Mouse (Mus musculus) liver, embryonic 14.5 days (tissue): Measurements from ENCODE around the gene 4930435E12Rik. TPM values are rescaled to one million over a fixed set of nuclear protein-coding genes. Genes with fewer than 3 reads are reported as not detected.

Experiments used
- ATAC-seq: fragments of 200-750 bp; cut with Nextera tagmentation; 2 replicates; pipeline ENCODE4 v1.8.0; 2017; ENCODE audit warnings: moderate number of reproducible peaks, mild to moderate bottlenecking, moderate library complexity; ENCODE audit not compliant: insufficient read depth
- DNase-seq, 3 experiments: peaks; one replicate each; pipeline ENCODE4 v3.0.0-alpha.2; 2012 to 2013; ENCODE audit warnings: low read depth in 3 of 3, low spot score in 3 of 3
- H3K27ac ChIP-seq: fragments of 300-500 bp; sonication (generic); 2 replicates; pipeline ENCODE4 v1.5.1; 2014; ENCODE audit warnings: moderate library complexity, mild to moderate bottlenecking, control low read depth, inconsistent platforms
- H3K27me3 ChIP-seq: fragments of 300-500 bp; sonication (generic); 2 replicates; pipeline ENCODE4 v1.6.1; 2014; ENCODE audit warnings: mild to moderate bottlenecking, low read length, moderate library complexity; ENCODE audit not compliant: control insufficient read depth, insufficient read depth
- H3K36me3 ChIP-seq: fragments of 300-500 bp; sonication (generic); replicated peaks from 2 replicates; pipeline ENCODE4 v1.6.1; 2014; ENCODE audit warnings: low read depth; ENCODE audit not compliant: control insufficient read depth, insufficient read depth
- H3K4me1 ChIP-seq, 2 experiments: fragments of 200-500 bp in 1 of 2; fragments of 300-500 bp in 1 of 2; sonication (generic) in 1 of 2; replicated peaks; 2 replicates each; pipeline ENCODE4 v1.6.1; 2012 to 2014; ENCODE audit warnings: antibody characterized with exemption in 1 of 2, inconsistent platforms in 1 of 2, low read length in 1 of 2; ENCODE audit not compliant: control insufficient read depth in 2 of 2, insufficient read depth in 2 of 2
- H3K4me2 ChIP-seq: fragments of 300-500 bp; sonication (generic); 2 replicates; pipeline ENCODE4 v1.6.1; 2014; ENCODE audit warnings: low read depth, mild to moderate bottlenecking, control low read depth, moderate library complexity
- H3K4me3 ChIP-seq, 2 experiments: fragments of 200-500 bp in 1 of 2; fragments of 300-500 bp in 1 of 2; sonication (generic) in 1 of 2; 2 replicates each; pipeline ENCODE4 v1.5.1; 2012 to 2014; ENCODE audit warnings: low read depth in 2 of 2, low read length in 2 of 2, mild to moderate bottlenecking in 2 of 2, control low read depth in 1 of 2, inconsistent platforms in 1 of 2, moderate library complexity in 1 of 2; ENCODE audit not compliant: insufficient read depth in 1 of 2
- H3K9ac ChIP-seq: fragments of 300-500 bp; sonication (generic); replicated peaks from 2 replicates; pipeline ENCODE4 v1.6.1; 2014; ENCODE audit warnings: mild to moderate bottlenecking, control low read depth, moderate library complexity
- H3K9me3 ChIP-seq: fragments of 300-500 bp; sonication (generic); 2 replicates; pipeline ENCODE4 v1.6.1; 2016; ENCODE audit warnings: low read length, mixed read lengths; ENCODE audit not compliant: control insufficient read depth
- CTCF ChIP-seq: IDR thresholded peaks from 2 replicates; pipeline ENCODE4 v1.5.1; 2016; ENCODE audit warnings: antibody characterized with exemption, low read depth, control low read depth
- EP300 ChIP-seq: IDR thresholded peaks from 2 replicates; pipeline ENCODE4 v1.6.1; 2016; ENCODE audit warnings: antibody characterized with exemption, low read depth
- WGBS: fragments of 180-500 bp; shearing (Covaris S2); extraction: QIAGEN DNeasy Blood & Tissue Kit; methylation state at CpG from one replicate; pipeline ENCODE4 v1.1.7; 2014; ENCODE audit not compliant: insufficient replicate concordance; 5-methylcytosine and 5-hydroxymethylcytosine counted together
- polyA plus RNA-seq, 2 experiments: library from polyadenylated mRNA; depleted of rRNA in 1 of 2; stranded (reverse) in 1 of 2; unstranded in 1 of 2; fragments of >200 nt; fragmentation: Nextera tagmentation in 1 of 2; extraction: Ambion mirVana in 1 of 2; gene quantifications; 2 replicates each; pipeline versions ENCODE4 v1.2.1 to v1.2.3; 2012 to 2014

Gene 4930435E12Rik
- polyA plus RNA-seq, 2 experiments: not detected

DNA sequence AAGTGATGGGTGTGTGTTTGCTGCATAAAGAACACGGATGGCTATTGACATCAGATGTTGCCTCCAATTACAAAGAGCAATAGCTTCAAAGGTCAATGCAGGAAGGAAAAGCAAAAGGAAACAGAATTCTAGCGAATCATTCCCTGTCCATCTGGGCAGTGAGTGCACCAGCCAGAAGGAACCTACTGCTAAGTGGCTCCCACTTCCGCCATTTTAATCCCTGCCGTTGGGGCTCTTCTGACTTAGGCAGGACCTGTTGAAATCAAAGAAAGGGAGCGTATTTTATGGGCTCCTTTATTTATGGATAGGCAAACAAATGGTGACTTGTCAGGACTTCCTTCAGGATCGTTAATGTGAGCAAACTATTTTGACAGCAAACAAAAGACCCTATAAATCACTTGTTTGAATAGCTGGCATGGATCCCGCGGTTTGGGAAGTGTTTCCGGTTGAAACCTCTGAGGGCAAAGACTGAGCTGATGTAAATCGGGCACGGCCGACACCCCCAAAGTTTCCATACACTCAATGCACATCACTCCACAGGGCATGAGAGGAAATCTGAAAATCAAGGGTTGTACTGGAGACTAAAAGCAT, 55.5 kb downstream of the 4930435E12Rik start:
- H3K4me3 ChIP-seq: no peak overlapping the region
- no peak overlapping the region for H3K9ac ChIP-seq
- ATAC-seq: no peak
- no peaks in the 10 kb centered on the region for H3K9me3 ChIP-seq
- H3K4me1 ChIP-seq: no peaks in the 10 kb centered on the region
- 23% methylated on average over 12 of the region's 12 CpGs for WGBS
- no peak overlapping the region for H3K27ac ChIP-seq
- H3K4me2 ChIP-seq: no peak overlapping the region
- no peak for TF ChIP-seq EP300
- peaks cover 3% of the 10 kb centered on the region; the same call in 1 of the 2 replicates for H3K27me3 ChIP-seq
- H3K36me3 ChIP-seq: no peaks in the 10 kb centered on the region
- no peak for DNase-seq

DNA sequence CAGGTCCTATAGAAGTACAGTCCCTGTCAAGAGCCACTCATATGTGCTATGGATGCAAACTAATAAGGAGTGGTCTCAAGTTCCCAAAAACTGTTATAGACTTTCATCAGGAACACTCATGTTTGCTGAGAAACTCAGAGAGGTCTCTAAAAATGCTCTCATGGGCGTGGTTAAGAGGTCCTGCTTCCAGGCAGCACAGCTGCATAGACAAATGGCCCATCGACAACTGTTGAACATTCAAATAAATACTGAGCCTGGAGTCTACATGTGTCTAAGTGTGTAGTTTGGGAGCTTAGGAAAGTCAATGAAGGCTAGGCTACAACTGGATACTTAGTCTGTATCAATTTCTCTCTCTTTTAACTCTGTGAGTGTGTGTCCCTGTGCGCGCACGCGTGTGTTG, 57.4 kb downstream of the 4930435E12Rik start:
- DNase-seq (no peak), ATAC-seq (no peak)
- TF ChIP-seq CTCF (no peak), EP300 (no peak)
- Histone ChIP-seq H3K4me2 (no peak overlapping the region), H3K4me3 (no peak overlapping the region), H3K9me3 (no peaks in the 10 kb centered on the region), H3K4me1 (no peaks in the 10 kb centered on the region), H3K36me3 (no peaks in the 10 kb centered on the region), H3K9ac (no peak overlapping the region), H3K27me3 (peaks cover 3% of the 10 kb centered on the region; the same call in 1 of the 2 replicates), H3K27ac (no peak overlapping the region)
- 84% methylated on average over 6 of the region's 6 CpGs for WGBS

- no peaks in the 10 kb centered on the region for H3K4me1 ChIP-seq
- H3K27me3 ChIP-seq: peaks cover 3% of the 10 kb centered on the region; the same call in 1 of the 2 replicates
- DNase-seq (no peak), ATAC-seq (no peak)
- H3K36me3 ChIP-seq: no peaks in the 10 kb centered on the region
- H3K4me3 ChIP-seq: no peak overlapping the region
- no peak overlapping the region for H3K27ac ChIP-seq
- H3K9ac ChIP-seq: no peak overlapping the region
- H3K9me3 ChIP-seq: no peaks in the 10 kb centered on the region
- 56% methylated on average over 9 of the region's 9 CpGs for WGBS
- H3K4me2 ChIP-seq: no peak overlapping the region
- TF ChIP-seq EP300: no peak
- no peak for TF ChIP-seq CTCF
Observed at GRCm38 (mm10) chr16:38769529-38769928, 59.0 kb downstream of the 4930435E12Rik start.

DNA sequence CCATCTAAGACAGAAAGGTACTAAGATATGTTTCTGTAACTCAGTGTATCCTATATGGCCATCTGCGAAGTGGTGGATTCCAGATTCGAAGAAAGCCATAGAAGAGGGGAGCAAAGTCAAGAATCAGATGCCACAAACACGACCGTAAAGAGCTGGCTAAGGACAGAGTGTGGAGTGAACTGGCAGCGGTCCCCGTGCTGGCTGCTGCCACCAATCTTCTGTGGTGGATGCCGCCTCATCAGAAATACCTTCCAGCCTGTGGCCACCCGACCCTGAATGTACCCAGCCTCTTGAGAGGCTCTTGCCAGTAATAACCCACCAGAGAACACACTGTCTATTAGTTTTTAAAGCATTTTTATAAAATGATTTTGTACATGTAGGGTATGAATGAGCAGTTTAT, 60.2 kb downstream of the 4930435E12Rik start:
- H3K27ac ChIP-seq: no peak overlapping the region
- H3K4me1 ChIP-seq: no peaks in the 10 kb centered on the region; a peak in 1 of 4 replicates
- ATAC-seq: no peak
- no peak overlapping the region for H3K4me2 ChIP-seq
- no peak overlapping the region for H3K9ac ChIP-seq
- H3K4me3 ChIP-seq: no peak overlapping the region
- H3K27me3 ChIP-seq: peaks cover 3% of the 10 kb centered on the region; the same call in 1 of the 2 replicates
- no peak for TF ChIP-seq CTCF
- TF ChIP-seq EP300: no peak
- no peaks in the 10 kb centered on the region for H3K36me3 ChIP-seq
- DNase-seq: no peak
- no peaks in the 10 kb centered on the region for H3K9me3 ChIP-seq
- WGBS: 68% methylated on average over 8 of the region's 8 CpGs

GRCm38 (mm10) chr16:38767761-38768160, 60.8 kb downstream of the 4930435E12Rik start:
- 64% methylated on average over 8 of the region's 8 CpGs for WGBS
- DNase-seq: no peak
- H3K4me3 ChIP-seq: no peak overlapping the region
- H3K27ac ChIP-seq: no peak overlapping the region
- no peak for ATAC-seq
- no peaks in the 10 kb centered on the region; a peak in 1 of 4 replicates for H3K4me1 ChIP-seq
- H3K27me3 ChIP-seq: peaks cover 3% of the 10 kb centered on the region; the same call in 1 of the 2 replicates
- H3K9me3 ChIP-seq: no peaks in the 10 kb centered on the region
- H3K36me3 ChIP-seq: no peaks in the 10 kb centered on the region
- H3K9ac ChIP-seq: no peak overlapping the region
- no peak overlapping the region for H3K4me2 ChIP-seq
- TF ChIP-seq CTCF (no peak), EP300 (no peak)
